Mouse (Mus musculus) testis, adult 2 months (tissue): ENCODE data around the gene Wdr45b. TPM values are rescaled to one million over a fixed set of nuclear protein-coding genes. Genes with fewer than 3 reads are reported as not detected.

Experiments used
- H3K27ac ChIP-seq: fragments of 200-500 bp; 2 replicates; pipeline ENCODE4 v1.5.1; 2012; ENCODE audit warnings: low read depth, low read length; ENCODE audit not compliant: control insufficient read depth, insufficient read depth
- H3K27me3 ChIP-seq: fragments of 200-500 bp; 2 replicates; pipeline ENCODE4 v1.6.1; 2012; ENCODE audit warnings: mild to moderate bottlenecking, low read length, moderate library complexity; ENCODE audit not compliant: control insufficient read depth, insufficient read depth
- H3K36me3 ChIP-seq: fragments of 200-500 bp; 2 replicates; pipeline ENCODE4 v1.6.1; 2012; ENCODE audit warnings: mild to moderate bottlenecking, low read length; ENCODE audit not compliant: control insufficient read depth, insufficient read depth
- H3K4me1 ChIP-seq: fragments of 200-500 bp; 2 replicates; pipeline ENCODE4 v1.6.1; 2012; ENCODE audit warnings: low read length; ENCODE audit not compliant: control insufficient read depth, insufficient read depth
- H3K4me3 ChIP-seq: fragments of 200-500 bp; 2 replicates; pipeline ENCODE4 v1.5.1; 2012; ENCODE audit warnings: low read depth, mild to moderate bottlenecking, low read length, moderate library complexity, mixed read lengths; ENCODE audit not compliant: control insufficient read depth
- CTCF ChIP-seq: fragments of 200-500 bp; IDR thresholded peaks from 2 replicates; pipeline ENCODE4 v1.5.1; 2012; ENCODE audit warnings: low read depth, mild to moderate bottlenecking, inconsistent platforms, low read length, moderate library complexity; ENCODE audit not compliant: control insufficient read depth, insufficient read depth, insufficient replicate concordance
- POLR2A ChIP-seq: fragments of 200-500 bp; IDR thresholded peaks from 2 replicates; pipeline ENCODE4 v1.6.1; 2012; ENCODE audit warnings: low read depth, mild to moderate bottlenecking, inconsistent platforms, low read length, moderate library complexity; ENCODE audit not compliant: control insufficient read depth
- polyA plus RNA-seq: library from polyadenylated mRNA; depleted of rRNA; stranded (reverse); fragments of >200 nt; gene quantifications from 2 replicates; pipeline ENCODE4 v1.2.3, GENCODE M21; 2012; rRNA removed

Wdr45b gene
- polyA plus RNA-seq, 1 experiment = 27.9 TPM

DNA sequence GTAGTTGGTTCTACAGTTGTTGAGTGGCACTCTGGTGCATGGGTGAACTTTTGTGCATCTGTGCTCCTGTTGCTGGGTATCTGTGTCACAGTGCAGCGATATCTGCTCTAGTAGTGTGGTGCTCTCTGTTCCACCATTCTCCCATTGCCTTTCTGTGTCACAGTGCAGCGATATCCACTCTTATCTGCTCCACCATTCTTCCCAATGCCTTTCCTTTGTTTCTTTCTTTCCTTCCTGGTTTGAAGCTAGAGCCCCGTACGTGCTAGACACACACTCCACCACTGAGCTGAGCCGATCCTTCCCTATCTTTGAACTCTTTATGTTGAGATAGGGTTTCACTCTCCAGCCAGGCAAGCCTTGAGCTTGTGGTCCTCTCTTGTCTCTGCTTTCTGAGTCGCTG, 71.3 kb downstream of the Wdr45b start:
- H3K36me3 ChIP-seq = no peaks in the 10 kb centered on the region
- no peak for TF ChIP-seq POLR2A
- TF ChIP-seq CTCF = no peak
- no peaks in the 10 kb centered on the region for H3K4me1 ChIP-seq
- H3K27ac ChIP-seq = no peak overlapping the region
- no peak overlapping the region for H3K4me3 ChIP-seq
- no peaks in the 10 kb centered on the region for H3K27me3 ChIP-seq

DNA sequence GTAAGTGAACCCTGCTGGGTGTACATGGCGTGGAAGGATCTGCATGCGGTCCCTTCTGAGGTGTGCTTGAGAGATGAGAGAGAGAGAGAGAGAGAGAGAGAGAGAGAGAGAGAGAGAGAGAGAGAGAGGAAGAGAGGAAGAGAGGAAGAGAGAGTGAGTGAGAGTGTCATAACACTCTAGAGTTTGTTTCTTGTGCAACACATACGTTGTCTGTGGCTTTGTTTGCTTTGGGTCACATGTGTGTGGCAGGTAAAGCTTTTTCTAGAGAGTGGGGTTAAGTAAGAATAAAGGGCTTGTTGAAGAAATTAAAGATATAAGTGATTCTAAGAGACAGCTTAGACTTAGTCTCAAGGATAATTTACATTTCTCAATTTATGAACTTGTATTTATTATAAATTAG, 76.2 kb downstream of the Wdr45b start:
- Histone ChIP-seq H3K36me3 (no peaks in the 10 kb centered on the region), H3K27ac (no peak overlapping the region), H3K27me3 (no peaks in the 10 kb centered on the region), H3K4me1 (no peaks in the 10 kb centered on the region), H3K4me3 (no peak overlapping the region)
- TF ChIP-seq POLR2A (no peak), CTCF (no peak)

DNA sequence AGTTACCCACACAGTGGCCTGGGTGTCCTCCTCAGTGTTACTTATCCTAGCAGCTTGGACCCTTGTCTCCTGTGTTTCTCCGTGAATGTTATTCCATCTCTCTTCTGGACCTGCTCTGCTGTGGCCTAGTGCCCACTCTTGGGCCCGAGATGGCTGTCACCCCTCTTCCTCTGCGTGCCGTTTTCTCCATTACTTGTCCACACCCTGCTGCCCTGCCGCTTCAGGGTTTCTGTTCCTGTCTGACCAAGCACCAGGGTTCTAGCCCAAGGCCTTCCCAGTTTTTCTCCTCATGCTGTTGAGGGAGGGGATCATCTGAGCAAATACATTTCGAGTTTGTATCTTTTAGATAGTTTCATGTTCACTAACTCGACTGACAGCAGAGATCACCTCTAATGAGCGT, 76.7 kb downstream of the Wdr45b start:
- no peak overlapping the region for H3K27ac ChIP-seq
- no peaks in the 10 kb centered on the region for H3K27me3 ChIP-seq
- H3K36me3 ChIP-seq = no peaks in the 10 kb centered on the region
- H3K4me1 ChIP-seq = no peaks in the 10 kb centered on the region
- no peak for TF ChIP-seq POLR2A
- TF ChIP-seq CTCF = no peak
- H3K4me3 ChIP-seq = no peak overlapping the region

Other genes with a start within 250 kb of the Wdr45b start
- 23.9 and 27.6 TPM in 2 replicates for gene Tex19.2, start 235.8 kb downstream of the Wdr45b start, polyA plus RNA-seq
- 11.7 and 16.1 TPM in 2 replicates for gene Tex19.1, start 208.3 kb downstream of the Wdr45b start, polyA plus RNA-seq
- 0.31 and 0.35 TPM in 2 replicates for gene Uts2r, start 194.2 kb downstream of the Wdr45b start, polyA plus RNA-seq
- gene Hexdc, start 150.0 kb downstream of the Wdr45b start, polyA plus RNA-seq = 5.2 and 6.0 TPM in 2 replicates
- gene Ogfod3, start 149.7 kb downstream of the Wdr45b start, polyA plus RNA-seq = 2.7 and 3.1 TPM in 2 replicates
- 7.8 and 8.7 TPM in 2 replicates for gene Cybc1, start 125.1 kb downstream of the Wdr45b start, polyA plus RNA-seq
- 8.2 and 8.9 TPM in 2 replicates for gene Narf, start 117.2 kb downstream of the Wdr45b start, polyA plus RNA-seq
- 78.5 and 80.0 TPM in 2 replicates for gene Foxk2, start 94.5 kb downstream of the Wdr45b start, polyA plus RNA-seq
- gene Rab40b, start 33.8 kb upstream of the Wdr45b start, polyA plus RNA-seq = 0.32 and 0.47 TPM in 2 replicates
- gene Fn3krp, start 67.0 kb upstream of the Wdr45b start, polyA plus RNA-seq = 7.1 and 8.0 TPM in 2 replicates
- 0.09 and 0.11 TPM in 2 replicates for gene Fn3k, start 80.5 kb upstream of the Wdr45b start, polyA plus RNA-seq
- 22.4 and 23.4 TPM in 2 replicates for gene Tbcd, start 97.5 kb upstream of the Wdr45b start, polyA plus RNA-seq
- gene Zfp750, start 164.9 kb upstream of the Wdr45b start, polyA plus RNA-seq = 0.23 and 0.65 TPM in 2 replicates